Mouse (Mus musculus): ENCODE measurements at regions not wholly inside any gene's neighbourhood (a gene's known extent, or its start where the extent isn't known, plus 50 kb on each side); places are given as distances from the start of the nearest gene placed in this dataset.

- DNase-seq (ENCODE audit: low spot score in 2 of 2): no peak
These were observed 170.0 kb upstream of the Nr5a2 start for GRCm38 (mm10) chr1:137130264-137130663.

- no peak for DNase-seq (ENCODE audit: low spot score in 2 of 2)
These were observed 168.9 kb upstream of the Nr5a2 start for GRCm38 (mm10) chr1:137129116-137129515.

- DNase-seq (ENCODE audit: low spot score in 2 of 2): no peak
These were observed 157.6 kb upstream of the Nr5a2 start for GRCm38 (mm10) chr1:137117866-137118265.

- no peak for DNase-seq (ENCODE audit: low spot score in 2 of 2)
These were observed 146.2 kb upstream of the Nr5a2 start for GRCm38 (mm10) chr1:137106444-137106843.

- no peak for DNase-seq (ENCODE audit: low spot score in 2 of 2)
These were observed 131.5 kb upstream of the Nr5a2 start for GRCm38 (mm10) chr1:137091762-137092161.

DNA sequence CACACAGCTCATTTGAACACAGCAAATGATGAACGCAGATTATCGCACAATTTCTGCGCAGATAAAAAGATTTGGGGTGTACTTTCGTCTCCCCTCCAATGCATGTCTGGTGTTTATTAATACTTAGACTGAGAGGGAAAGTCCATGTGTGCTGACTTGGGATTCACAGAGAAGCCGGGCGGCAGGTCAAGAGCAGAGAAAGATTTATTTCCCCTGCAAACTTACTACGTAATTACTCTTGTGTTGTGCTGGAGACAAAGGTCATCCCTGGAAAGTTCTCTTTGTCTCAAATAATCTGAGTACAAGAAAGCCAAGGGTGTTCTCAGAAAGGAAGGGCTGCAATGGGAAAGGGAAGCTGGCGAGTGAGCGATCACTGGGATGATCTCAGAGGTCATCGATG is 127.9 kb upstream of the Nr5a2 start:
- DNase-seq (ENCODE audit: low spot score in 2 of 2): no peak

GRCm38 (mm10) chr1:137086766-137087165 is 126.5 kb upstream of the Nr5a2 start:
- no peak for DNase-seq (ENCODE audit: low spot score in 2 of 2)

- DNase-seq (ENCODE audit: low spot score in 2 of 2): no peak
These were observed 123.3 kb upstream of the Nr5a2 start for GRCm38 (mm10) chr1:137083500-137083899.

DNA sequence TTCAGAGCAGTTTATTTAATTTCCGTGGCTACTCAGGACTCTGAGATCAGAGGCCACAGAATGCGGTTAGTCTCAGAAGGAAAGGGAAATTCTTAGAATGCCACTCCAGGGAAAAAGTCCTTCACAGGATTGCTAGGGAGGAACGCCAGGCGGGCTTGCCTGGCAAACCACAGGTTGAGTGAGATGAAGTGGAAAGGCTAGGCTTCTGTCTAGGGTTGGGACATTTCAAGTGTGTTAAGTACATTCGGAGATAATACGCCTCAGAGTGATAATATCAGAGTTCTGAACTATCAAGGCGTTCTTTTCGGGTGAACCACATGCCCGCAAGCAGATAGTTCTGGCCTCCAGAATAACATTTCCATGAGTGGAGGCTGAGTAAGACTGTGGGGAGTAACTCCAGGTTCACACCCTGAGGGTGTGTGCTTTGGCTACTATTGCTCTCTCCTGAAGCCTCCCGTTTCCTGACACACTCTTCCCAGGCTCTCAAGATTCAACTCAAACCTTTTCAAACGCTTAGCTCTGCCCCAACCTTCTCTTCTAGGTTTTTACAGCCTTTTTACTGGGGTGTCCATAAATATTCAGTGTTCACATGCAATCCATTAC is 119.3 kb upstream of the Nr5a2 start:
- no peak for DNase-seq (ENCODE audit: low spot score in 2 of 2)

DNA sequence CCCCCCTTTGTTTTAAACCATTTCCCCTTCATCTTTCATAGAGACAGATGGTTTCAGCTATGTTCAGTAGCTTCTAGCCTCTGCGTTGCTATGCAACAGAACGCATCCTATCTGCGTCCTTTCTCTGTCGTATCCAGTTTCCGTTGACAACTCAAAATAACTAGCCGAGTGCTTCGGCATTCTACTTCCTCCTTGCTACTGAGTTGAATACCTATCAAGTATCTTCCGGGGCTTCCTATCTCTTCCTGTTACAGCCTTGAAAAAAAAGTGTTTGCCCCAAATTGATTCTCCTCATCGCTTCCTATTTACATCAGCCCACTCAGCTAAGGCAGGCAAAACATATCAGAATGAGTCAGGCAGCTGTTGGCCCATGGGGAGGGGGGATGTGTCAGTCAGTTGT is 114.5 kb upstream of the Nr5a2 start:
- DNase-seq (ENCODE audit: low spot score in 2 of 2): peak in 1 of 2 experiments; percentile 19

GRCm38 (mm10) chr1:137073857-137074572 is 113.8 kb upstream of the Nr5a2 start:
- no peak for DNase-seq (ENCODE audit: low spot score in 2 of 2)

DNA sequence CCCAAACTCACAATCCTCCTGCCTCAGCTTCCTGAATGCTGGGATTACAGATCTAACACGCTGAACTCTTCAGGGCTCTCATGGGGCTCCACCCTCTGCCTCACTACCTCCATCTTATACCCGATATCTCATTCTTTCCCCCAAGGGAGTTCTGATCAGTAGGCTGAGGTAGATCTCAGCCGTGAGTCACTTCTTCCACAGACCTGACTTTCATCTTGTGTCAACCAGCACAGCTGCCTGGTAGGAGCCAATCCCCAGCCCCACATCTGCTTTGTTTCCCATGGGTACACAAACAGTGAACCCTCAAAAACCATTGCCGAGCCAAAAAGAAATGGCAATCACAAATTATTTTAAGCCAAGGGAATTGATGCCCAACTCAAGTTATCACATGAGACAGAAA is 100.7 kb upstream of the Nr5a2 start:
- no peak for DNase-seq (ENCODE audit: low spot score in 2 of 2)

DNA sequence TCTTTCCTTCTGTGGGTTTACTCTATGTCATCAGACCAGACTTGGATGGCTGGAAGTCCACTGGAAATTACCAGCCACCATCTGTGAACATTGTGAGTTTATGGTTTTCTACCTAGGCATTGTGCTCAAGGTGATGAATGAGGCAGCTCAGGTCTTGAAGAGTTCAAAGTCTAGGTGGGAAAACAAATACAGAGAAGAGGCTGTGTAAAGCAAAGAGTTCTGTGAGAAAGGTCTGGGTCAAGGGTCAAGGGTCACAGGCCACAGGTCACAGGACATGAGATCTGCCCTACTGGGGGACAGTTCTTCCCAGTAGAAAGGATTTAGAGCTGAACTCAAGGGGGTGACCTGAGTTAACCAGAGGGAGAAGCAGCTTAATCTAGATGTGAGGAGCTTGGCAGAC is 92.9 kb upstream of the Nr5a2 start:
- no peak for DNase-seq (ENCODE audit: low spot score in 2 of 2)

- no peak for DNase-seq (ENCODE audit: low spot score in 2 of 2)
These were observed 91.3 kb upstream of the Nr5a2 start for GRCm38 (mm10) chr1:137051515-137051914.

DNA sequence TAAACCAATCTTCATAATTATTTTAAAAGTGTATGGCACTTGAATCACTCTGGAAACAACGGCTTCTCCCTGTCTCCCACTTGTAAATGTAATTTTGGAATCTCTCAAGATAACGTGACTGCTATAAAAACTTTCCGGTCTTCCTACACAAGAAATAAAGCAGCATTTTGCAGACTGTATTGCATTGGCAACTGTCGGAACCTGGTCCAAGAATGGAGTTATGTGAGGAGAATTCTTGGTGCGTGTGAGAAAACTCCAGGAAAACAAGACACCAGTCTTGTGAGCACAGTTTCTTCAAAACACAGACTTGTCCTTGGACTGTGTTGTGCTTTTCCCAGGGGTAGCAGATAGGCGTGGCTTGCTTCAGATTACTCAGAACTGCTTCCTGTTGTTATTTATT is 83.8 kb upstream of the Nr5a2 start:
- no peak for DNase-seq (ENCODE audit: low spot score in 2 of 2)

- no peak for DNase-seq (ENCODE audit: low spot score in 2 of 2)
These were observed 82.3 kb upstream of the Nr5a2 start for GRCm38 (mm10) chr1:137042414-137043010.

- DNase-seq (ENCODE audit: low spot score in 2 of 2): no peak
These were observed 80.7 kb upstream of the Nr5a2 start for GRCm38 (mm10) chr1:137040898-137041297.

DNA sequence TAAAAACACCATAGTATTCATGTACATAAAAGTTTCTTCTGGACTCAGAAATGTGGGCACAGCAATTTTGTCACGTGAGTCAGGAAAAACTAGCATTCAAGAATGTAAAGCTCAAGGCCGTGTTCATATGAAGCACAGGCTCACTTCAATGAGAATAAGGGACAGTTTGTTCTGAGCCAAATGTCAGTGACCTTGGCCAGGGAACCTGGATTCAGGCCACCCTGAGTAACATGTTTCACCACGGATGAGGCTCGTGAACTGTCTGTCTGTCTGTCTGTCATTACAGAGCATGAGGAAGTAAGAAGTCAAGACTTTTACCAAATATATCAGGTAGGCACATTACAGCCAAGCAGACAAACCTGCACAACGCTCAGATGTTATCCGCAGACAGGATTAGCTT is 74.3 kb upstream of the Nr5a2 start:
- no peak for DNase-seq (ENCODE audit: low spot score in 2 of 2)

GRCm38 (mm10) chr1:137033679-137034078 is 73.4 kb upstream of the Nr5a2 start:
- DNase-seq (ENCODE audit: low spot score in 2 of 2): no peak

- DNase-seq (ENCODE audit: low spot score in 2 of 2): no peak
These were observed 63.5 kb upstream of the Nr5a2 start for GRCm38 (mm10) chr1:137023706-137024105.

DNA sequence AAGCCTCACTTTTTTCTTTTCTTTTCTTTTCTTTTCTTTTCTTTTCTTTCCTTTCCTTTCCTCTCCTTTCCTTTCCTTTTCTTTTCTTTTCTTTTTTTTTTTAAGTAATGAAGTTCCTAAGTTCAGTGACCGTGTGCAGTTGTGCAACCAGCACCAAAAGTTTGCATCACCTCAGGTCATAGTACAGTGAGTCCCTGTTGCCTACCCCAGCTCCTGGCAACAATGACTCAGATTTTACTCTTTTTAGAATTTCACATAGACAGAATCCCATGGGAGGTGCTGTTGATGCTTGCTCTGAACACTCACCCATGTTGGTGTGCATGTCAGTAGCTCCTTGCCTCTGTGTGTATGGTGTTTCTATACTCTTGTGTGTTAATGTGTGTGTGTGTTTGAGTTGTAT is 60.3 kb upstream of the Nr5a2 start:
- no peak for DNase-seq (ENCODE audit: low spot score in 2 of 2)

DNA sequence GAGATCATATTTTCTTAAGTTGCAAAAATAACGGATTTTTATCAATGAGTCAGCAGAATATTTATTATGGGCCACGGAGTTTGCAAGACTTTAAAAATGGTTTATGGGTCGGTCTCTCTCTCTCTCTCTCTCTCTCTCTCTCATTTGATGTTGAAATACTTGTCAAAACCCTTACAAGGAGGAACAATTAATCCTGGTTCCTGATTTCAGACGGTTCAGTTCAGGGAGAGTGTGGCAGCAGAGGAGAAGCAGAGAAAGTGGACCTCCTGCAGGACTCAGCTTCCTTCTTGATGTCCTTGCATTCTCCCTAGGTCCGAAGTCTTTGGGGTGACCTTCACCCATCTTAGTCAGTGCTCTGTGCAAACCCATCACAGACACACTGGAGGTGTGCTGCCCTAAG is 57.4 kb upstream of the Nr5a2 start:
- DNase-seq (ENCODE audit: low spot score in 2 of 2): no peak

DNA sequence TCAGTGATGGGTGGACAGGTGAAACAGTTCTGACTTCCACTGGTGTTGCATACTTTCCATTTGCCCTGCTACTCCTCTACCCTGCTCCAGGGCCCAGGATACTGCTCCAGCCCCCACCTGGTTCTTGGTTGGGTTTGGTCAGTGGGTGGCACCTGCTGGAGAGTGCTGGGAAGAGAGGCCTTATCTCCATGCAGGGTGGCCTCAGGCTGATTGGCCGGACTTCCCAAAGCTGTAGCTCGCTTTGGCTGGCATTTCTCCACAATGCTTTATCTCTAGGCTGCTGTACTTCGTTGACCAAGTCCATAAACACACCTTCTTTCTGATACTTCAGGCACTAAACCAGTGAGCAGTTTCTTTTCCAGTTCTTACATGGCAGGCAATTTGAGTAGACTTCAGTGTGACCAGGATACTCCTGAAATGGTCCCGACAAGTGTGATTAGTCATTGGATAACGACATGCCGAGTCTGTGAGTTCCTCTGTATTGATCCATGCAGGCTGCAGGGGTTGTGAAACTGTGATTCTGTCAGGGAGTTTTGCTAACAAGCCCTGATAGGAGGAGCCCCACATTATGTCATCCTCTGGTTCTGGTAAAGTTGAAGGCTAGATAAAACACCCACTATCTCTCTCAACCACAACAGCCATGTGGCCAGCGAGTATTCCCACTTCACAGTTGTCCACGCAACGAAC is 50.1 kb upstream of the Nr5a2 start:
- no peak for DNase-seq (ENCODE audit: low spot score in 2 of 2)
